Mouse (Mus musculus) heart, adult 2 months (tissue): ENCODE measurements around the gene Samd4b.

Experiments used
- CTCF ChIP-seq: fragments of 200-600 bp; IDR thresholded peaks from 2 replicates; pipeline ENCODE4 v1.8.1; 2022; ENCODE audit warnings: antibody characterized with exemption, mild to moderate bottlenecking, moderate library complexity
- EP300 ChIP-seq: fragments of 200-500 bp; IDR thresholded peaks from 2 replicates; pipeline ENCODE4 v1.6.1; 2011; ENCODE audit warnings: low read depth, low read length, control low read depth; ENCODE audit not compliant: insufficient read depth

DNA sequence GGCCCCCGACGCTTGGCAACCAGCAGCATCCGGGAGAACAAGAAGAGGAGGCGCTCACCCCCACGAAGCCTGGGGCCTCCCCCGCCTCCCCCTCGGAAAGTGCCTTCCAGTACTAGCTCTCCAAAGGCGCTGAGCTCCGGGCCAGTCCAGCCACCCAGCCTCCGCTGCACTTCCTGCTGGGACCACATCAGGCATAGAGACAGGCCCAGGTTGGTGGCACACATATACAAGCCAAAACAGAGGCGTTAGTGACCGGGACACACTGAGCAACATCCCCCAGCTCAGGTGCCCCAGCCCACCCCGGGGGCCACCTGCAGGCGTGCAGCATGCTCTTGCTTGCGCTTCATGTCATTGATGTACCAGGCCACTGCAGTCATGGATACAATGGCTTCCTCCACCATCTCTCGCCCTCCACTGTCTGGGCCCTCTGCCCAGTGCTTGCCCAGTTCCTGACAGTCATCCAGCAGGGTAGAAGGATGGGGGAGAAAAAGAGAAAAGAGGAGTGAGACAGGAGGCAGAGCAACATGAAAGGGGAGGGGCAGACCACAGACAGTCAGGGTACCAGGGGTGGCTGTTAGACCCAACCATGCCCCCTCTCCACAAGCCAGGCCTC lies 230.2 kb downstream of the Samd4b start:
- TF ChIP-seq EP300 (no peak), CTCF (no peak)
